Mouse (Mus musculus): ENCODE measurements at regions not wholly inside any gene's neighbourhood (a gene's known extent, or its start where the extent isn't known, plus 50 kb on each side); places are given as distances from the start of the nearest gene placed in this dataset.

GRCm38 (mm10) chr16:93152057-93152456 lies 326.1 kb upstream of the Runx1 start:
- no peak for TF ChIP-seq CTCF (IDR thresholded peaks at IDR 0.05; ENCODE audit: low read depth, low read length)
- no peak for TF ChIP-seq TAL1 (conservative IDR thresholded peaks at IDR 0.05; ENCODE audit: low read depth, low read length)
